Mouse (Mus musculus) G1E (cell line): ENCODE results near the gene Arrb2.

ENCODE experiments used
- CTCF ChIP-seq: IDR thresholded peaks from 2 replicates; pipeline ENCODE4 v1.5.1; 2012; ENCODE audit warnings: low read depth, low read length, inconsistent platforms, mixed read lengths
- GATA1 ChIP-seq: IDR thresholded peaks from 2 replicates; pipeline ENCODE4 v1.6.1; 2012; ENCODE audit warnings: borderline replicate concordance, low read length, inconsistent platforms, mixed read lengths
- GATA2 ChIP-seq: IDR thresholded peaks from 2 replicates; pipeline ENCODE4 v1.6.1; 2012; ENCODE audit warnings: low read depth, low read length, inconsistent platforms, borderline replicate concordance
- POLR2AphosphoS5 ChIP-seq: IDR thresholded peaks from 2 replicates; pipeline ENCODE4 v1.6.1; 2012; ENCODE audit warnings: low read depth, low read length, inconsistent platforms; ENCODE audit not compliant: insufficient replicate concordance
- TAL1 ChIP-seq: conservative IDR thresholded peaks from 2 replicates; pipeline ENCODE4 v1.6.1; 2012; ENCODE audit warnings: low read depth, low read length, inconsistent platforms, mixed read lengths

DNA sequence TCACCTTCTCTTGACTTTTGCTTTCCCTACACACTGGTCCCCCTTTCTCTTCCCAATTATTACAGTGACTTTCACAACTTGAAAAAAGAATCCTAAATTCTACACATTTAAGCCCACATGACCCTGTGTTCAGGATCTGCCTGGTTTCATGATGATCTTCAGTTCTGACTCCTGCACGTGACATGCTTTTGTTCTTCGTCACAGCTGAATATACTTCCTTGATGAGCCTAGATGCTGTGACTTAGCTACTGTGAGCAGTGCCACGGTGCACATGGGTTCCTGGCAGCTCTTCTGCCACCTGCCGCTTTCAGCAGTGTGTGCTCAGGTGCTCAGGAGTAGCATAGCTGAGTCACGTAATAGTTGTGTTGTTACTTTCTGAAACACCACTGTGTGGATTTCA, 19.8 kb upstream of the Arrb2 start:
- TF ChIP-seq CTCF (no peak), GATA1 (no peak), TAL1 (no peak), GATA2 (no peak), POLR2AphosphoS5 (no peak)
